Mouse (Mus musculus) c-Kit-positive CD71-positive TER-119-negative erythroid progenitor cells, embryonic 14.5 days (primary cell): ENCODE data around the gene Mrpl36.

Experiments used
- DNase-seq: peaks from one replicate; pipeline ENCODE4 v3.0.0-alpha.2; 2013; ENCODE audit warnings: low read depth

Mrpl36 gene

GRCm38 (mm10) chr13:73327827-73328698, at the start of gene Mrpl36, which contains the start of gene Ndufs6:
TSS of gene Mrpl36 (plus strand) at chr13:73328513.
TSS of gene Ndufs6 (minus strand) at chr13:73328542.
- peak; percentile 85 for DNase-seq

GRCm38 (mm10) chr13:73279196-73279595, 49.1 kb upstream of the Mrpl36 start:
- DNase-seq: no peak

GRCm38 (mm10) chr13:73282407-73282806, 45.9 kb upstream of the Mrpl36 start:
- DNase-seq: no peak

GRCm38 (mm10) chr13:73283534-73283933, 44.8 kb upstream of the Mrpl36 start:
- no peak for DNase-seq

GRCm38 (mm10) chr13:73290206-73290605, 38.1 kb upstream of the Mrpl36 start:
- no peak for DNase-seq

- no peak for DNase-seq
Measured at GRCm38 (mm10) chr13:73291102-73291501, 37.2 kb upstream of the Mrpl36 start.

GRCm38 (mm10) chr13:73298717-73299116, 29.6 kb upstream of the Mrpl36 start:
- DNase-seq: no peak

GRCm38 (mm10) chr13:73299322-73299721, 29.0 kb upstream of the Mrpl36 start:
- no peak for DNase-seq

GRCm38 (mm10) chr13:73304729-73305128, 23.6 kb upstream of the Mrpl36 start:
- DNase-seq: no peak

GRCm38 (mm10) chr13:73305398-73306084, 22.8 kb upstream of the Mrpl36 start:
- DNase-seq: no peak

GRCm38 (mm10) chr13:73306085-73306410, 22.3 kb upstream of the Mrpl36 start:
- DNase-seq: no peak

GRCm38 (mm10) chr13:73306430-73306829, 21.9 kb upstream of the Mrpl36 start:
- DNase-seq: no peak

- DNase-seq: no peak
Measured at GRCm38 (mm10) chr13:73310183-73310929, 18.0 kb upstream of the Mrpl36 start.

- DNase-seq: no peak
Measured at GRCm38 (mm10) chr13:73320048-73320447, 8.3 kb upstream of the Mrpl36 start.

- DNase-seq: no peak
Measured at GRCm38 (mm10) chr13:73322626-73323025, 5.7 kb upstream of the Mrpl36 start.

- no peak for DNase-seq
Measured at GRCm38 (mm10) chr13:73323406-73323805, 4.9 kb upstream of the Mrpl36 start.

GRCm38 (mm10) chr13:73330844-73331501, 2.7 kb downstream of the Mrpl36 start:
- peak; percentile 88 for DNase-seq

GRCm38 (mm10) chr13:73331736-73332135, 3.4 kb downstream of the Mrpl36 start:
- no peak for DNase-seq

GRCm38 (mm10) chr13:73336753-73337152, 8.4 kb downstream of the Mrpl36 start:
- no peak for DNase-seq

GRCm38 (mm10) chr13:73345102-73345890, 17.0 kb downstream of the Mrpl36 start:
- peak; percentile 32 for DNase-seq

- no peak for DNase-seq
Measured at GRCm38 (mm10) chr13:73346131-73346530, 17.8 kb downstream of the Mrpl36 start.
